Mouse (Mus musculus) lung, postnatal 25 days (tissue): Measurements from ENCODE around the gene Zcchc9.
A peak's percentile ranks its signal among the peaks of the same experiment; 100 is the strongest.
"Not testable (repeated sequence)": the region's sequence is repeated elsewhere in the genome, so short reads cannot be mapped to it uniquely, and the experiment has no call there.

Experiments used
- DNase-seq: peaks from one replicate; pipeline ENCODE4 v3.0.0; 2022; ENCODE audit warnings: low spot score

The Zcchc9 gene

GRCm38 (mm10) chr13:91807155-91807839 lies at the start of gene Zcchc9:
TSS of gene Zcchc9 (minus strand) at chr13:91807705.
- DNase-seq = peak; percentile 89

- no peak for DNase-seq
Observed at GRCm38 (mm10) chr13:91854412-91854811, 46.9 kb upstream of the Zcchc9 start.

- no peak for DNase-seq
Observed at GRCm38 (mm10) chr13:91827876-91828275, 20.4 kb upstream of the Zcchc9 start.

GRCm38 (mm10) chr13:91826066-91826465 lies 18.6 kb upstream of the Zcchc9 start:
- no peak for DNase-seq

GRCm38 (mm10) chr13:91824845-91825550 lies 17.5 kb upstream of the Zcchc9 start:
- no peak for DNase-seq

GRCm38 (mm10) chr13:91823735-91824134 lies 16.2 kb upstream of the Zcchc9 start:
- no peak for DNase-seq

- no peak for DNase-seq
Observed at GRCm38 (mm10) chr13:91814670-91815069, 7.2 kb upstream of the Zcchc9 start.

GRCm38 (mm10) chr13:91809476-91809875 lies 2.0 kb upstream of the Zcchc9 start:
- peak; percentile 21 for DNase-seq

- no peak for DNase-seq
Observed at GRCm38 (mm10) chr13:91807874-91808575, 520 bp upstream of the Zcchc9 start.

GRCm38 (mm10) chr13:91801726-91802125 lies 5.8 kb downstream of the Zcchc9 start:
- no peak for DNase-seq

GRCm38 (mm10) chr13:91797442-91797841 lies 10.1 kb downstream of the Zcchc9 start:
- DNase-seq = no peak

- DNase-seq = no peak
Observed at GRCm38 (mm10) chr13:91796916-91797315, 10.6 kb downstream of the Zcchc9 start.

GRCm38 (mm10) chr13:91796003-91796402 lies 11.5 kb downstream of the Zcchc9 start:
- no peak for DNase-seq

GRCm38 (mm10) chr13:91795593-91795992 lies 11.9 kb downstream of the Zcchc9 start:
- DNase-seq = no peak

GRCm38 (mm10) chr13:91794926-91795436 lies 12.5 kb downstream of the Zcchc9 start:
- DNase-seq = no peak

GRCm38 (mm10) chr13:91792035-91792434 lies 15.5 kb downstream of the Zcchc9 start:
- DNase-seq = no peak

GRCm38 (mm10) chr13:91779892-91780291 lies 27.6 kb downstream of the Zcchc9 start:
- no peak for DNase-seq

- DNase-seq = no peak
Observed at GRCm38 (mm10) chr13:91778092-91778491, 29.4 kb downstream of the Zcchc9 start.

- no peak for DNase-seq
Observed at GRCm38 (mm10) chr13:91768683-91769651, 38.5 kb downstream of the Zcchc9 start.

GRCm38 (mm10) chr13:91765627-91766026 lies 41.9 kb downstream of the Zcchc9 start:
- DNase-seq = no peak

- DNase-seq = not testable (repeated sequence)
Observed at GRCm38 (mm10) chr13:91763654-91764053, 43.9 kb downstream of the Zcchc9 start.
